ENCODE assay signal across 22 mouse cellular contexts in genomic region chr9:21194787-21195493, GRCm38 (mm10). TPM values are rescaled to one million over a fixed set of nuclear protein-coding genes. Genes with fewer than 3 reads are reported as not detected.
DNase-seq lines count a peak whose midpoint lies in the region; ATAC-seq lines count a peak whose summit lies in the region.
"Had no signal": no experiment of that assay in that cellular context is flagged by ENCODE, and none has a peak within 500 bp of the region (broad histone marks: within the 10 kb centered on the region; RNA-seq: fewer than 3 reads in every experiment).

No protein-coding gene starts in this region.

- H3K9ac ChIP-seq in kidney, embryonic 15.5 days: no peak overlapping the region
- H3K9ac ChIP-seq in kidney, embryonic 14.5 days (ENCODE audit: low read depth, low read length): no peak overlapping the region
- H3K9ac ChIP-seq: forebrain, postnatal 0 days had no signal

- peaks cover 34% of the 10 kb centered on the region for H3K4me1 ChIP-seq in kidney, embryonic 15.5 days
- H3K4me1 ChIP-seq in kidney, embryonic 14.5 days (ENCODE audit: control insufficient read depth, insufficient read depth, low read length): peaks cover 22% of the 10 kb centered on the region; the same call in 1 of the 2 replicates

- no peak overlapping the region for H3K4me3 ChIP-seq in kidney, embryonic 15.5 days (replicated peaks)
- H3K4me3 ChIP-seq in kidney, embryonic 14.5 days (ENCODE audit: low read length): no peak overlapping the region
- H3K4me3 ChIP-seq: heart, embryonic 10.5 days; left cerebral cortex, adult 2 months; limb, embryonic 10.5 days had no signal

- DNase-seq in cerebellum, adult 9-11 months: peak; percentile 30
- no peak for DNase-seq in cerebellum, adult 18-20 months
- peak; percentile 51 for DNase-seq in 416B (ENCODE audit: low read depth)
- DNase-seq in retina, embryonic 14.5 days (ENCODE audit: low spot score): no peak
- DNase-seq: adrenal gland, adult 2 months; cerebellum, postnatal 14 days; embryo, embryonic 11 days; gastrocnemius, postnatal 36 days; kidney, adult 8-10 months; kidney, postnatal 4 days; thymus, adult 2 months had no signal

- no peaks in the 10 kb centered on the region for H3K27me3 ChIP-seq in kidney, embryonic 15.5 days
- no peaks in the 10 kb centered on the region for H3K27me3 ChIP-seq in kidney, embryonic 14.5 days (ENCODE audit: control insufficient read depth, insufficient read depth, low read length)

- H3K27ac ChIP-seq in kidney, embryonic 15.5 days: no peak overlapping the region
- H3K27ac ChIP-seq in kidney, embryonic 14.5 days (ENCODE audit: low read depth, low read length): no peak overlapping the region
- H3K27ac ChIP-seq: heart, embryonic 10.5 days; limb, embryonic 10.5 days had no signal

- ATAC-seq in common myeloid progenitor, adult 5-6 weeks (replicated peaks; ENCODE audit: low read depth, poor library complexity, severe bottlenecking): peak; percentile 82
- peak; percentile 61 for ATAC-seq in neutrophil, adult 5-6 weeks (ENCODE audit: extremely low read depth, insufficient number of reproducible peaks, low FRiP score, poor library complexity, severe bottlenecking)
- no peak for ATAC-seq in kidney, embryonic 15.5 days (replicated peaks; ENCODE audit: low FRiP score)
- no peak for ATAC-seq in kidney, embryonic 14.5 days (ENCODE audit: low FRiP score, low TSS enrichment)
- ATAC-seq: forebrain, postnatal 0 days; inflammation-experienced regulatory T-cells, adult 6 months; lung, postnatal 0 days had no signal

- WGBS in kidney, embryonic 15.5 days: 94% methylated on average over 4 of the region's 4 CpGs
- 86% methylated on average over 4 of the region's 4 CpGs for WGBS in kidney, embryonic 14.5 days

- H3K36me3 ChIP-seq in kidney, embryonic 15.5 days: 0 out of 2 replicates have a peak, but pooled peaks cover 6% of the 10 kb centered on the region
- H3K36me3 ChIP-seq in kidney, embryonic 14.5 days (ENCODE audit: control insufficient read depth, insufficient read depth, low read length): no peaks in the 10 kb centered on the region

- no peaks in the 10 kb centered on the region for H3K9me3 ChIP-seq in kidney, embryonic 15.5 days (replicated peaks)
- no peaks in the 10 kb centered on the region for H3K9me3 ChIP-seq in kidney, embryonic 14.5 days (ENCODE audit: control insufficient read depth, low read length)
- H3K9me3 ChIP-seq: heart, embryonic 10.5 days; limb, embryonic 10.5 days had no signal

- no peak overlapping the region for H3K4me2 ChIP-seq in kidney, embryonic 15.5 days
- no peak overlapping the region for H3K4me2 ChIP-seq in kidney, embryonic 14.5 days (replicated peaks; ENCODE audit: low read depth, low read length)
- H3K4me2 ChIP-seq: liver, embryonic 11.5 days had no signal

RNA-seq across cellular contexts. Expression of gene Pde4a, which starts 29.4 kb away (rescaled TPM):
- 5.4 and 10.9 TPM in 2 replicates for total RNA-seq in common myeloid progenitor, adult 5-6 weeks (2017)
- 1.5 and 2.6 TPM in 2 replicates for total RNA-seq in neutrophil, adult 5-6 weeks (2017)
- polyA plus RNA-seq in kidney, embryonic 15.5 days (2015; fragmentation: Nextera tagmentation; extraction: Ambion mirVana): 12.6 and 12.7 TPM in 2 replicates
- polyA plus RNA-seq in kidney, embryonic 14.5 days (2014; fragmentation: Nextera tagmentation; extraction: Ambion mirVana): 13.7 and 14.0 TPM in 2 replicates

RNA-seq across cellular contexts. Expression of gene Keap1, which starts 44.2 kb away (rescaled TPM):
- 35.4 and 38.3 TPM in 2 replicates for total RNA-seq in common myeloid progenitor, adult 5-6 weeks (2017)
- total RNA-seq in neutrophil, adult 5-6 weeks (2017): 25.0 and 29.5 TPM in 2 replicates
- polyA plus RNA-seq in kidney, embryonic 15.5 days (2015; fragmentation: Nextera tagmentation; extraction: Ambion mirVana): 55.1 and 64.2 TPM in 2 replicates
- polyA plus RNA-seq in kidney, embryonic 14.5 days (2014; fragmentation: Nextera tagmentation; extraction: Ambion mirVana): 26.8 and 34.2 TPM in 2 replicates

RNA-seq across cellular contexts. Expression of gene Cdc37, which starts 45.2 kb away (rescaled TPM):
- 348 and 349 TPM in 2 replicates for total RNA-seq in common myeloid progenitor, adult 5-6 weeks (2017)
- total RNA-seq in neutrophil, adult 5-6 weeks (2017): 117 and 133 TPM in 2 replicates
- polyA plus RNA-seq in kidney, embryonic 15.5 days (2015; fragmentation: Nextera tagmentation; extraction: Ambion mirVana): 332 and 351 TPM in 2 replicates
- 366 and 377 TPM in 2 replicates for polyA plus RNA-seq in kidney, embryonic 14.5 days (2014; fragmentation: Nextera tagmentation; extraction: Ambion mirVana)

RNA-seq across cellular contexts. Expression of gene S1pr5, which starts 53.3 kb away (rescaled TPM):
- total RNA-seq in common myeloid progenitor, adult 5-6 weeks (2017): 0.09 TPM in 1 of 2 replicates, not detected in the other
- total RNA-seq in neutrophil, adult 5-6 weeks (2017): 4.7 and 5.9 TPM in 2 replicates
- 0.19 TPM in 1 of 2 replicates, not detected in the other for polyA plus RNA-seq in kidney, embryonic 15.5 days (2015; fragmentation: Nextera tagmentation; extraction: Ambion mirVana)
- 0.07 and 0.19 TPM in 2 replicates for polyA plus RNA-seq in kidney, embryonic 14.5 days (2014; fragmentation: Nextera tagmentation; extraction: Ambion mirVana)
- polyA plus RNA-seq: liver, embryonic 11.5 days had no signal

Comparison
In these comparisons a context has a peak if more than half of its experiments do, and no peak if none do; other contexts are left out.
1. DNase-seq: peak in cerebellum, adult 9-11 months (single experiment) and 416B (single experiment); none in cerebellum, adult 18-20 months (0 of 2) and retina, embryonic 14.5 days (single experiment).
2. ATAC-seq: peak in common myeloid progenitor, adult 5-6 weeks (single experiment) and neutrophil, adult 5-6 weeks (single experiment); none in kidney, embryonic 15.5 days (single experiment) and kidney, embryonic 14.5 days (single experiment).